Mouse (Mus musculus) bone marrow, adult 2 months (tissue): ENCODE results near the gene Ssmem1. TPM values are rescaled to one million over a fixed set of nuclear protein-coding genes. Genes with fewer than 3 reads are reported as not detected.

Experiments used
- H3K27ac ChIP-seq: fragments of 200-500 bp; 2 replicates; pipeline ENCODE4 v1.5.1; 2012; ENCODE audit warnings: low read depth, mild to moderate bottlenecking, control low read depth, inconsistent platforms, low read length; ENCODE audit not compliant: control insufficient read depth, poor library complexity, insufficient read depth
- H3K4me1 ChIP-seq: fragments of 200-500 bp; 2 replicates; pipeline ENCODE4 v1.6.1; 2011; ENCODE audit warnings: low read length; ENCODE audit not compliant: control insufficient read depth, insufficient read depth
- H3K4me3 ChIP-seq: fragments of 200-500 bp; replicated peaks from 2 replicates; pipeline ENCODE3; 2011; ENCODE audit warnings: mild to moderate bottlenecking, low read depth, low read length, control low read depth; ENCODE audit not compliant: control insufficient read depth
- CTCF ChIP-seq: fragments of 200-500 bp; IDR thresholded peaks from 2 replicates; pipeline ENCODE4 v1.5.1; 2011; ENCODE audit warnings: low read length, control low read depth; ENCODE audit not compliant: control insufficient read depth, insufficient read depth
- POLR2A ChIP-seq: fragments of 200-500 bp; IDR thresholded peaks from 2 replicates; pipeline ENCODE4 v1.6.1; 2011; ENCODE audit warnings: low read depth, mild to moderate bottlenecking, control low read depth, low read length, borderline replicate concordance; ENCODE audit not compliant: control insufficient read depth
- WGBS: fragments of 180-500 bp; shearing (Covaris S2); methylation state at CpG from one replicate; pipeline ENCODE4 v1.1.7; 2018; 5-methylcytosine and 5-hydroxymethylcytosine counted together
- polyA plus RNA-seq: library from polyadenylated mRNA; stranded (reverse); fragments of >200 nt; gene quantifications from 2 replicates; pipeline ENCODE4 v1.2.4, GENCODE M21; 2011; ENCODE audit warnings: low replicate concordance; ENCODE audit not compliant: missing spikeins, insufficient read depth, insufficient read length

Gene Ssmem1
- polyA plus RNA-seq, 1 experiment = not detected

GRCm38 (mm10) chr6:30508824-30509223 lies 825 bp upstream of the Ssmem1 start:
- Histone ChIP-seq H3K4me3 (peak overlapping the region; percentile 79), H3K27ac (no peak overlapping the region; the same call in 1 of the 2 replicates), H3K4me1 (no peaks in the 10 kb centered on the region; the same call in 1 of the 2 replicates)
- TF ChIP-seq POLR2A (no peak), CTCF (no peak)
- 5% methylated on average over 2 of the region's 2 CpGs for WGBS

- no peak overlapping the region for H3K27ac ChIP-seq
- no peaks in the 10 kb centered on the region; the same call in 1 of the 2 replicates for H3K4me1 ChIP-seq
- WGBS = 82% methylated on average over 5 of the region's 5 CpGs
- no peak overlapping the region for H3K4me3 ChIP-seq
- TF ChIP-seq CTCF (no peak), POLR2A (no peak)
These were observed 642 bp downstream of the Ssmem1 start for GRCm38 (mm10) chr6:30510291-30510690.

- TF ChIP-seq CTCF = no peak
- Histone ChIP-seq H3K27ac (no peak overlapping the region), H3K4me3 (no peak overlapping the region), H3K4me1 (no peaks in the 10 kb centered on the region; the same call in 1 of the 2 replicates)
- 80% methylated on average over 9 of the region's 9 CpGs for WGBS
These were observed 4.6 kb downstream of the Ssmem1 start for GRCm38 (mm10) chr6:30514242-30514641.

- H3K27ac ChIP-seq = no peak overlapping the region
- WGBS = 64% methylated on average over 11 of the region's 11 CpGs
- TF ChIP-seq POLR2A (no peak), CTCF (no peak)
- H3K4me3 ChIP-seq = no peak overlapping the region
- H3K4me1 ChIP-seq = peaks cover 2% of the 10 kb centered on the region
These were observed 10.8 kb downstream of the Ssmem1 start for GRCm38 (mm10) chr6:30520400-30520799.

GRCm38 (mm10) chr6:30525456-30526332 lies 16.0 kb downstream of the Ssmem1 start:
- H3K4me1 ChIP-seq = peaks cover 2% of the 10 kb centered on the region
- H3K4me3 ChIP-seq = no peak overlapping the region
- 69% methylated on average over 7 of the region's 7 CpGs for WGBS
- H3K27ac ChIP-seq = no peak overlapping the region
- TF ChIP-seq CTCF (no peak), POLR2A (no peak)

- H3K27ac ChIP-seq = no peak overlapping the region
- H3K4me1 ChIP-seq = peaks cover 2% of the 10 kb centered on the region
- no peak for TF ChIP-seq POLR2A
- no peak for TF ChIP-seq CTCF
- no peak overlapping the region for H3K4me3 ChIP-seq
- 39% methylated on average over 19 of the region's 19 CpGs for WGBS
These were observed 17.2 kb downstream of the Ssmem1 start for GRCm38 (mm10) chr6:30526586-30527515.

GRCm38 (mm10) chr6:30528800-30529199 lies 19.2 kb downstream of the Ssmem1 start:
- no peak overlapping the region for H3K4me3 ChIP-seq
- H3K4me1 ChIP-seq = no peaks in the 10 kb centered on the region
- 77% methylated on average over 6 of the region's 6 CpGs for WGBS
- TF ChIP-seq CTCF = no peak
- no peak for TF ChIP-seq POLR2A
- H3K27ac ChIP-seq = no peak overlapping the region

- Histone ChIP-seq H3K27ac (no peak overlapping the region), H3K4me1 (no peaks in the 10 kb centered on the region), H3K4me3 (no peak overlapping the region)
- TF ChIP-seq CTCF (peak; percentile 69), POLR2A (no peak)
- WGBS = 23% methylated on average over 3 of the region's 3 CpGs
These were observed 25.7 kb downstream of the Ssmem1 start for GRCm38 (mm10) chr6:30535340-30535739.
